8 mouse cellular contexts compared by ENCODE assay signal in the genomic region with DNA sequence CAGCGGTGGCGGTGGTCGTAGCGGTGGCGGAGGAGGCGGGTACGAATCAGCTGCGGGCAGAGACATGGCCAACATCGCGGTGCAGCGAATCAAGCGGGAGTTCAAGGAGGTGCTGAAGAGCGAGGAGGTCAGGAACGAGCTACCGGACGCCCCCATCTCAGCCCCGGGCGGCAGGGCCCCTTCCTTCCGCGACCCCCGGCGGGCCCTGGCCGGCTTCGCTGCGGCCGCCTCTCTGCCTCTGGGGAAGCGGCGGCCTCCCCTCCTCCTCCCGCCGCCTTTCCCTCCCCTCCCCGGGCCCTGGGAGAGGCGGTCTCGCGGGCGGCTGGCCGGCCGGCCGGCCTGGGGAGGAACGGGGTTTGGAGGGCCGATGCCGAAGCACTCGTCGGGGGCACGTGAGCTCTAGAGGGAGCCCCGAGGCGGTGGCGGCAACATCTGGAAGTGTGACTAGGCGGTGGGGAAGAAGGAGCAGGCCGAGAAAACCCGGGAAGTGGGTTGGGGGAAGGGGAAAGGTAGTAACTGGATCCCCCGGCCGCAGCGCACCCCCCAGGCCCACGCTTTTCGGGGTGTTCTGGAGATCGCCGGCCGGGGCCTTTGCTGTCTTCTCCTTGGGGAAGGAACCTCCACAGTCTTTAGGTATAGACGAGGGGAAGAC. TPM values are rescaled to one million over a fixed set of nuclear protein-coding genes. Genes with fewer than 3 reads are reported as not detected.
DNase-seq lines count a peak whose midpoint lies in the region; ATAC-seq and TF ChIP-seq lines count a peak whose summit lies in the region.

No protein-coding gene starts in this region.

- H3K9ac ChIP-seq in kidney, embryonic 15.5 days, result peak overlapping the region; percentile 97
- peak overlapping the region; percentile 91 for H3K9ac ChIP-seq in hindbrain, embryonic 15.5 days
- peak overlapping the region; percentile 94 for H3K9ac ChIP-seq in liver, embryonic 13.5 days
- peak overlapping the region; percentile 96 for H3K9ac ChIP-seq in midbrain, postnatal 0 days (replicated peaks; ENCODE audit: low read length, poor library complexity, severe bottlenecking)

- H3K36me3 ChIP-seq in kidney, embryonic 15.5 days, result no peaks in the 10 kb centered on the region
- H3K36me3 ChIP-seq in hindbrain, embryonic 15.5 days, result no peaks in the 10 kb centered on the region
- peaks cover 9% of the 10 kb centered on the region; the same call in 1 of the 2 replicates for H3K36me3 ChIP-seq in liver, embryonic 13.5 days
- no peaks in the 10 kb centered on the region for H3K36me3 ChIP-seq in midbrain, postnatal 0 days (ENCODE audit: insufficient read depth, low read length)

- no peak for DNase-seq in kidney, adult 9 months
- DNase-seq in Patski (ENCODE audit: low read depth, low spot score), result no peak
- DNase-seq in liver, embryonic 13.5 days, result peak; percentile 55
- peak; percentile 53 for DNase-seq in midbrain, postnatal 0 days (ENCODE audit: low spot score)
- DNase-seq in thymus, adult 18-20 months, result peak; percentile 16 to 48

- peak overlapping the region; percentile 86 for H3K4me3 ChIP-seq in kidney, embryonic 15.5 days (replicated peaks)
- peak overlapping the region; percentile 99 for H3K4me3 ChIP-seq in embryonic fibroblast, embryonic 13.5 days (ENCODE audit: insufficient read depth, low read length)
- H3K4me3 ChIP-seq in hindbrain, embryonic 15.5 days, result peak overlapping the region; percentile 92
- peak overlapping the region; percentile 83 for H3K4me3 ChIP-seq in liver, embryonic 13.5 days (replicated peaks)
- peak overlapping the region; percentile 96 for H3K4me3 ChIP-seq in midbrain, postnatal 0 days (ENCODE audit: low read depth, low read length)

- H3K27ac ChIP-seq in kidney, embryonic 15.5 days, result peak overlapping the region; percentile 99
- peak overlapping the region; percentile 91 for H3K27ac ChIP-seq in embryonic fibroblast, embryonic 13.5 days (ENCODE audit: insufficient read depth, low read length)
- H3K27ac ChIP-seq in hindbrain, embryonic 15.5 days (replicated peaks), result peak overlapping the region; percentile 97
- H3K27ac ChIP-seq in liver, embryonic 13.5 days, result peak overlapping the region; percentile 94
- H3K27ac ChIP-seq in midbrain, postnatal 0 days (ENCODE audit: low read depth, low read length), result peak overlapping the region; percentile 97

- peak; percentile 73 for ATAC-seq in kidney, embryonic 15.5 days (replicated peaks; ENCODE audit: low FRiP score)
- peak; percentile 37 for ATAC-seq in Patski
- ATAC-seq in hindbrain, embryonic 15.5 days (ENCODE audit: low FRiP score, low read depth), result peak; percentile 71
- peak; percentile 63 for ATAC-seq in liver, embryonic 13.5 days (ENCODE audit: low read depth)
- peak; percentile 74 for ATAC-seq in midbrain, postnatal 0 days (ENCODE audit: low FRiP score)

- no peaks in the 10 kb centered on the region for H3K27me3 ChIP-seq in kidney, embryonic 15.5 days
- no peaks in the 10 kb centered on the region for H3K27me3 ChIP-seq in Patski
- H3K27me3 ChIP-seq in hindbrain, embryonic 15.5 days, result no peaks in the 10 kb centered on the region
- no peaks in the 10 kb centered on the region for H3K27me3 ChIP-seq in liver, embryonic 13.5 days
- H3K27me3 ChIP-seq in midbrain, postnatal 0 days (ENCODE audit: insufficient read depth, low read length), result no peaks in the 10 kb centered on the region

- POLR2A ChIA-PET in Patski (lab: Charles Lee), result interaction anchor here (0.7 to 1.3 kb wide), 4 partner anchors 9 to 158 kb away, joined by 3 to 5 read pairs (median 4); no protein-coding TSS in a partner anchor

- no peak for TF ChIP-seq CTCF in Patski (IDR thresholded peaks at IDR 0.05)
- no peak for TF ChIP-seq CTCF in embryonic fibroblast, embryonic 13.5 days (IDR thresholded peaks at IDR 0.05; ENCODE audit: borderline replicate concordance, insufficient read depth, low read length)
- no peak for TF ChIP-seq CTCF in midbrain, postnatal 0 days (IDR thresholded peaks at IDR 0.05)

- no peak for TF ChIP-seq POLR2A in embryonic fibroblast, embryonic 13.5 days (IDR thresholded peaks at IDR 0.05; ENCODE audit: low read depth, low read length)

- in situ Hi-C loops in Patski (cut with MboI; ENCODE audit: low pct_unique_long_range_greater_than_20kb), result loop anchor here (25.0 kb wide), 1 partner anchor 150 kb away; a partner anchor contains a TSS

- no peaks in the 10 kb centered on the region for H3K9me3 ChIP-seq in kidney, embryonic 15.5 days (replicated peaks)
- no peaks in the 10 kb centered on the region for H3K9me3 ChIP-seq in hindbrain, embryonic 15.5 days
- no peaks in the 10 kb centered on the region for H3K9me3 ChIP-seq in liver, embryonic 13.5 days (replicated peaks)
- H3K9me3 ChIP-seq in midbrain, postnatal 0 days (ENCODE audit: low read length), result no peaks in the 10 kb centered on the region

- under 1% methylated on average over 56 of the region's 59 CpGs for WGBS in kidney, embryonic 15.5 days
- 0% methylated on average over 40 of the region's 59 CpGs for WGBS in hindbrain, embryonic 15.5 days
- under 1% methylated on average over 41 of the region's 59 CpGs for WGBS in liver, embryonic 13.5 days (ENCODE audit: insufficient replicate concordance)
- WGBS in midbrain, postnatal 0 days, result 0% methylated on average over 40 of the region's 59 CpGs

- peak overlapping the region; percentile 73 for H3K4me2 ChIP-seq in kidney, embryonic 15.5 days
- H3K4me2 ChIP-seq in hindbrain, embryonic 15.5 days, result peak overlapping the region; percentile 76
- peak overlapping the region; percentile 86 for H3K4me2 ChIP-seq in liver, embryonic 13.5 days
- peak overlapping the region; percentile 57 for H3K4me2 ChIP-seq in midbrain, postnatal 0 days (ENCODE audit: low read depth, low read length, poor library complexity, severe bottlenecking)

- CTCF ChIA-PET in Patski (lab: Charles Lee), result interaction anchor here (1.1 kb wide), 1 partner anchor 56 kb away, joined by 3 read pairs; no protein-coding TSS in a partner anchor

- peaks cover 15% of the 10 kb centered on the region for H3K4me1 ChIP-seq in kidney, embryonic 15.5 days
- 0 out of 2 replicates have a peak, but pooled peaks cover 2% of the 10 kb centered on the region for H3K4me1 ChIP-seq in embryonic fibroblast, embryonic 13.5 days (ENCODE audit: control insufficient read depth, insufficient read depth, low read length)
- H3K4me1 ChIP-seq in hindbrain, embryonic 15.5 days (replicated peaks), result peaks cover 27% of the 10 kb centered on the region
- H3K4me1 ChIP-seq in liver, embryonic 13.5 days (replicated peaks), result peaks cover 53% of the 10 kb centered on the region
- H3K4me1 ChIP-seq in midbrain, postnatal 0 days (ENCODE audit: insufficient read depth, low read length), result peaks cover 3% of the 10 kb centered on the region

RNA-seq across cellular contexts. Expression of a gene that starts 0.5 kb away (rescaled TPM):
- 171 and 184 TPM in 2 replicates for polyA plus RNA-seq in kidney, embryonic 15.5 days (2015; fragmentation: Nextera tagmentation; extraction: Ambion mirVana)
- polyA plus RNA-seq in Patski (2021), result 130 TPM
- 179 and 180 TPM in 2 replicates for polyA plus RNA-seq in embryonic fibroblast, embryonic 13.5 days (2011; ENCODE audit: insufficient read length, low read depth, missing spikeins)
- polyA plus RNA-seq in hindbrain, embryonic 15.5 days (2015; fragmentation: Nextera tagmentation; extraction: Ambion mirVana), result 198 and 201 TPM in 2 replicates
- 116 and 132 TPM in 2 replicates for polyA plus RNA-seq in liver, embryonic 13.5 days (2015; fragmentation: Nextera tagmentation; extraction: Ambion mirVana)
- 40.4 and 55.0 TPM in 2 replicates for total RNA-seq in midbrain, postnatal 0 days (2014; rRNA removed)
- polyA plus RNA-seq in midbrain, postnatal 0 days (2015; fragmentation: Nextera tagmentation; extraction: Ambion mirVana), result 186 and 194 TPM in 2 replicates

RNA-seq across cellular contexts. Expression of a gene that starts 0.6 kb away (rescaled TPM):
- 96.9 and 107 TPM in 2 replicates for polyA plus RNA-seq in kidney, embryonic 15.5 days (2015; fragmentation: Nextera tagmentation; extraction: Ambion mirVana)
- polyA plus RNA-seq in Patski (2021), result 122 TPM
- polyA plus RNA-seq in embryonic fibroblast, embryonic 13.5 days (2011; ENCODE audit: insufficient read length, low read depth, missing spikeins), result 110 and 112 TPM in 2 replicates
- polyA plus RNA-seq in hindbrain, embryonic 15.5 days (2015; fragmentation: Nextera tagmentation; extraction: Ambion mirVana), result 181 and 209 TPM in 2 replicates
- 34.9 and 39.6 TPM in 2 replicates for polyA plus RNA-seq in liver, embryonic 13.5 days (2015; fragmentation: Nextera tagmentation; extraction: Ambion mirVana)
- 189 and 204 TPM in 2 replicates for total RNA-seq in midbrain, postnatal 0 days (2014; rRNA removed)
- 222 and 238 TPM in 2 replicates for polyA plus RNA-seq in midbrain, postnatal 0 days (2015; fragmentation: Nextera tagmentation; extraction: Ambion mirVana)

RNA-seq across cellular contexts. Expression of a gene that starts 44.9 kb away (rescaled TPM):
- not detected in 2 replicates for polyA plus RNA-seq in kidney, embryonic 15.5 days (2015; fragmentation: Nextera tagmentation; extraction: Ambion mirVana)
- not detected for polyA plus RNA-seq in Patski (2021)
- not detected in 2 replicates for polyA plus RNA-seq in embryonic fibroblast, embryonic 13.5 days (2011; ENCODE audit: insufficient read length, low read depth, missing spikeins)
- polyA plus RNA-seq in hindbrain, embryonic 15.5 days (2015; fragmentation: Nextera tagmentation; extraction: Ambion mirVana), result not detected in 2 replicates
- 1.0 TPM in 1 of 2 replicates, not detected in the other for polyA plus RNA-seq in liver, embryonic 13.5 days (2015; fragmentation: Nextera tagmentation; extraction: Ambion mirVana)
- total RNA-seq in midbrain, postnatal 0 days (2014; rRNA removed), result not detected in 2 replicates
- polyA plus RNA-seq in midbrain, postnatal 0 days (2015; fragmentation: Nextera tagmentation; extraction: Ambion mirVana), result not detected in 2 replicates

Comparison
In these comparisons a context has a peak if more than half of its experiments do, and no peak if none do; other contexts are left out.
1. DNase-seq: peak in liver, embryonic 13.5 days (single experiment), midbrain, postnatal 0 days (single experiment) and thymus, adult 18-20 months (2 of 2); none in kidney, adult 9 months (single experiment) and Patski (single experiment).
2. Peak in every context shown above with its lines, with median percentiles within 50 percentile points of each other: ATAC-seq, H3K27ac ChIP-seq, H3K4me2 ChIP-seq, H3K4me3 ChIP-seq and H3K9ac ChIP-seq.